Comparison of ENCODE assay signal across 9 mouse cellular contexts in the genomic region with DNA sequence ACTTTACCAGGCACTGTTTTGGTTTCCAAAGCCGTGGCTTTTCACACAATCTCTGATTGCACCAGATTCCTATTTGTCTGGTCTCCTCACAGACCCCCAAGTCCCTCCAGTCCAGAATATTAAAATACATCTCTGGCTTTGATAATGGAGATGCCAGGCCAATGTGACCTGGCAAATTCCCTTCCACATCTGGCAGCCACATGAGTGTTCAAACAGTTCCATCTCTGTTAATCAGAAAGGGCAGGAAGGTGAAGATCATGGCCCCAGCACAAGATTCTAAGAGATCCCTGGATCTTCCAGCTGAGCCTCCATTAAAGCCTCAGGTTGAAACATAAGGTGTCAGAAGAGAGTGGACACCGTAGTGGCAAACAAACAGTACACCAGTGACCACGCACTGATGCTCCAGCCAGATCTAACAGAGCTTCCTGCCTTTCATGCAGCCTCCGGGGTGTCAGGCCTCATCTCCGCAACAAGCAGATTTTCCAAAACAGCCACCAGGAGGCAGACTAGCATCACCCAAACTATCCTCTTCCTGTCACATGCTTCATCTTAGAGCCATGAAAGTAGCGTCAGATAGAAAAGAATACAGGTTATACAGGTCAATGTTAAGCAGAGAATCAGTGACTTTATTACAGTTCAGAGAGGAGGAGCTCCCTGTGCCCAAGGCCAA. TPM values are rescaled to one million over a fixed set of nuclear protein-coding genes. Genes with fewer than 3 reads are reported as not detected.
DNase-seq lines count a peak whose midpoint lies in the region; ATAC-seq and TF ChIP-seq lines count a peak whose summit lies in the region.
"Had no signal": no experiment of that assay in that cellular context is flagged by ENCODE, and none has a peak within 500 bp of the region (broad histone marks: within the 10 kb centered on the region; RNA-seq: fewer than 3 reads in every experiment).

No protein-coding gene starts in this region.

- no peaks in the 10 kb centered on the region for H3K9me3 ChIP-seq in forebrain, embryonic 14.5 days (replicated peaks; ENCODE audit: control insufficient read depth, low read length)
- H3K9me3 ChIP-seq in forebrain, embryonic 15.5 days = no peaks in the 10 kb centered on the region
- no peaks in the 10 kb centered on the region for H3K9me3 ChIP-seq in heart, postnatal 0 days (replicated peaks; ENCODE audit: control insufficient read depth, low read length)
- no peaks in the 10 kb centered on the region for H3K9me3 ChIP-seq in lung, postnatal 0 days (ENCODE audit: low read length)

- no peak overlapping the region for H3K9ac ChIP-seq in forebrain, embryonic 14.5 days (ENCODE audit: low read length)
- no peak overlapping the region for H3K9ac ChIP-seq in forebrain, embryonic 15.5 days (replicated peaks)
- H3K9ac ChIP-seq in heart, postnatal 0 days (replicated peaks; ENCODE audit: low read depth, low read length) = no peak overlapping the region
- H3K9ac ChIP-seq in lung, postnatal 0 days (replicated peaks; ENCODE audit: low read depth) = no peak overlapping the region

- no peak overlapping the region for H3K4me3 ChIP-seq in forebrain, embryonic 14.5 days (ENCODE audit: low read depth, low read length)
- H3K4me3 ChIP-seq in forebrain, embryonic 15.5 days = no peak overlapping the region
- no peak overlapping the region for H3K4me3 ChIP-seq in heart, postnatal 0 days (ENCODE audit: low read depth, low read length)
- H3K4me3 ChIP-seq in lung, postnatal 0 days (ENCODE audit: low read depth, low read length) = no peak overlapping the region

- no peak for TF ChIP-seq EP300 in heart, postnatal 0 days (IDR thresholded peaks at IDR 0.05; ENCODE audit: low read depth)
- TF ChIP-seq EP300 in lung, postnatal 0 days (IDR thresholded peaks at IDR 0.05) = no peak

- H3K36me3 ChIP-seq in forebrain, embryonic 14.5 days (ENCODE audit: control insufficient read depth, insufficient read depth, low read length) = no peaks in the 10 kb centered on the region
- no peaks in the 10 kb centered on the region for H3K36me3 ChIP-seq in forebrain, embryonic 15.5 days
- H3K36me3 ChIP-seq in heart, postnatal 0 days (replicated peaks; ENCODE audit: control insufficient read depth, insufficient read depth, low read length) = no peaks in the 10 kb centered on the region
- H3K36me3 ChIP-seq in lung, postnatal 0 days (ENCODE audit: insufficient read depth, low read length) = no peaks in the 10 kb centered on the region

- DNase-seq in forebrain, embryonic 14.5 days (ENCODE audit: low spot score) = peak; percentile 16
- DNase-seq in ovary, postnatal 36 days (ENCODE audit: low spot score) = peak; percentile 25
- DNase-seq in ovary, adult 18-20 months (ENCODE audit: low spot score) = no peak
- peak; percentile 56 for DNase-seq in brain, adult 2 months (ENCODE audit: low read depth, low spot score)
- no peak for DNase-seq in heart, postnatal 0 days (ENCODE audit: low spot score)
- DNase-seq in lung, postnatal 0 days (ENCODE audit: low spot score) = peak; percentile 76
- peak; percentile 51 for DNase-seq in thymus, postnatal 14 days

- no peak for ATAC-seq in forebrain, embryonic 14.5 days
- no peak for ATAC-seq in forebrain, embryonic 15.5 days (replicated peaks)
- ATAC-seq in heart, postnatal 0 days (ENCODE audit: insufficient read depth, low read depth) = no peak
- no peak for ATAC-seq in lung, postnatal 0 days

- peak; percentile 54 for TF ChIP-seq CTCF in heart, postnatal 0 days (IDR thresholded peaks at IDR 0.05; ENCODE audit: low read depth)
- peak; percentile 78 for TF ChIP-seq CTCF in lung, postnatal 0 days (IDR thresholded peaks at IDR 0.05)

- 48% methylated on average over 6 of the region's 6 CpGs for WGBS in forebrain, embryonic 14.5 days
- WGBS in forebrain, embryonic 15.5 days = 52% methylated on average over 6 of the region's 6 CpGs
- WGBS in heart, postnatal 0 days = 40% methylated on average over 6 of the region's 6 CpGs
- WGBS in lung, postnatal 0 days = 42% methylated on average over 6 of the region's 6 CpGs

- no peaks in the 10 kb centered on the region for H3K4me1 ChIP-seq in forebrain, embryonic 14.5 days (ENCODE audit: control insufficient read depth, insufficient read depth, low read length)
- no peaks in the 10 kb centered on the region for H3K4me1 ChIP-seq in forebrain, embryonic 15.5 days
- no peaks in the 10 kb centered on the region for H3K4me1 ChIP-seq in heart, postnatal 0 days (ENCODE audit: control insufficient read depth, insufficient read depth)
- no peaks in the 10 kb centered on the region for H3K4me1 ChIP-seq in lung, postnatal 0 days (ENCODE audit: insufficient read depth, low read depth, low read length)

- H3K4me2 ChIP-seq in forebrain, embryonic 14.5 days (ENCODE audit: low read length) = no peak overlapping the region
- no peak overlapping the region for H3K4me2 ChIP-seq in forebrain, embryonic 15.5 days (replicated peaks)
- no peak overlapping the region for H3K4me2 ChIP-seq in heart, postnatal 0 days (ENCODE audit: low read depth, low read length)
- H3K4me2 ChIP-seq in lung, postnatal 0 days (replicated peaks; ENCODE audit: low read depth, low read length) = no peak overlapping the region

- H3K27ac ChIP-seq in forebrain, embryonic 14.5 days (ENCODE audit: low read depth, low read length) = no peak overlapping the region
- no peak overlapping the region for H3K27ac ChIP-seq in forebrain, embryonic 15.5 days (replicated peaks)
- H3K27ac ChIP-seq in heart, postnatal 0 days (ENCODE audit: low read depth) = no peak overlapping the region
- H3K27ac ChIP-seq in lung, postnatal 0 days (ENCODE audit: low read length) = no peak overlapping the region

- H3K27me3 ChIP-seq in forebrain, embryonic 14.5 days (replicated peaks; ENCODE audit: control insufficient read depth, insufficient read depth, low read length) = no peaks in the 10 kb centered on the region
- no peaks in the 10 kb centered on the region for H3K27me3 ChIP-seq in forebrain, embryonic 15.5 days
- no peaks in the 10 kb centered on the region for H3K27me3 ChIP-seq in heart, postnatal 0 days (ENCODE audit: control insufficient read depth, insufficient read depth, low read length)
- H3K27me3 ChIP-seq in lung, postnatal 0 days (replicated peaks; ENCODE audit: insufficient read depth, low read length) = no peaks in the 10 kb centered on the region

RNA-seq across cellular contexts. Expression of a gene that starts 2.4 kb away (rescaled TPM):
- 0.38 and 0.98 TPM in 2 replicates for polyA plus RNA-seq in forebrain, embryonic 14.5 days (2014; fragmentation: Nextera tagmentation; extraction: Ambion mirVana)
- polyA plus RNA-seq in forebrain, embryonic 15.5 days (2015; fragmentation: Nextera tagmentation; extraction: Ambion mirVana) = 0.32 and 0.51 TPM in 2 replicates
- 0.53 and 7.3 TPM in 2 replicates for total RNA-seq in heart, postnatal 0 days (2014; rRNA removed; ENCODE audit: low replicate concordance)
- 2.8 and 3.2 TPM in 2 replicates for polyA plus RNA-seq in heart, postnatal 0 days (2015; fragmentation: Nextera tagmentation; extraction: Ambion mirVana)
- 3.4 and 8.1 TPM in 2 replicates for polyA plus RNA-seq in lung, postnatal 0 days (2015; fragmentation: Nextera tagmentation; extraction: Ambion mirVana)
- total RNA-seq: layer of hippocampus, postnatal 36 days had no signal

RNA-seq across cellular contexts. Expression of a gene that starts 9.5 kb away (rescaled TPM):
- not detected in 2 replicates for polyA plus RNA-seq in forebrain, embryonic 14.5 days (2014; fragmentation: Nextera tagmentation; extraction: Ambion mirVana)
- not detected in 2 replicates for polyA plus RNA-seq in forebrain, embryonic 15.5 days (2015; fragmentation: Nextera tagmentation; extraction: Ambion mirVana)
- not detected in 2 replicates for total RNA-seq in heart, postnatal 0 days (2014; rRNA removed; ENCODE audit: low replicate concordance)
- not detected in 2 replicates for polyA plus RNA-seq in heart, postnatal 0 days (2015; fragmentation: Nextera tagmentation; extraction: Ambion mirVana)
- polyA plus RNA-seq in lung, postnatal 0 days (2015; fragmentation: Nextera tagmentation; extraction: Ambion mirVana) = not detected in 2 replicates
- total RNA-seq: layer of hippocampus, postnatal 36 days had no signal

RNA-seq across cellular contexts. Expression of a gene that starts 9.7 kb away (rescaled TPM):
- polyA plus RNA-seq in forebrain, embryonic 14.5 days (2014; fragmentation: Nextera tagmentation; extraction: Ambion mirVana) = not detected in 2 replicates
- polyA plus RNA-seq in forebrain, embryonic 15.5 days (2015; fragmentation: Nextera tagmentation; extraction: Ambion mirVana) = not detected in 2 replicates
- not detected in 2 replicates for total RNA-seq in heart, postnatal 0 days (2014; rRNA removed; ENCODE audit: low replicate concordance)
- polyA plus RNA-seq in heart, postnatal 0 days (2015; fragmentation: Nextera tagmentation; extraction: Ambion mirVana) = 0.18 and 0.20 TPM in 2 replicates
- 26.6 and 31.3 TPM in 2 replicates for polyA plus RNA-seq in lung, postnatal 0 days (2015; fragmentation: Nextera tagmentation; extraction: Ambion mirVana)
- total RNA-seq: layer of hippocampus, postnatal 36 days had no signal

RNA-seq across cellular contexts. Expression of a gene that starts 12.5 kb away (rescaled TPM):
- 0.93 TPM in 1 of 2 replicates, not detected in the other for polyA plus RNA-seq in forebrain, embryonic 14.5 days (2014; fragmentation: Nextera tagmentation; extraction: Ambion mirVana)
- 0.17 and 0.65 TPM in 2 replicates for polyA plus RNA-seq in forebrain, embryonic 15.5 days (2015; fragmentation: Nextera tagmentation; extraction: Ambion mirVana)
- 7.2 and 11.7 TPM in 2 replicates for total RNA-seq in heart, postnatal 0 days (2014; rRNA removed; ENCODE audit: low replicate concordance)
- polyA plus RNA-seq in heart, postnatal 0 days (2015; fragmentation: Nextera tagmentation; extraction: Ambion mirVana) = 8.0 and 11.5 TPM in 2 replicates
- polyA plus RNA-seq in lung, postnatal 0 days (2015; fragmentation: Nextera tagmentation; extraction: Ambion mirVana) = 3.4 and 12.1 TPM in 2 replicates

RNA-seq across cellular contexts. Expression of a gene that starts 53.8 kb away (rescaled TPM):
- 1.7 and 1.8 TPM in 2 replicates for polyA plus RNA-seq in forebrain, embryonic 14.5 days (2014; fragmentation: Nextera tagmentation; extraction: Ambion mirVana)
- polyA plus RNA-seq in forebrain, embryonic 15.5 days (2015; fragmentation: Nextera tagmentation; extraction: Ambion mirVana) = 0.64 and 0.83 TPM in 2 replicates
- total RNA-seq in heart, postnatal 0 days (2014; rRNA removed; ENCODE audit: low replicate concordance) = not detected in 2 replicates
- polyA plus RNA-seq in heart, postnatal 0 days (2015; fragmentation: Nextera tagmentation; extraction: Ambion mirVana) = 3.2 and 5.1 TPM in 2 replicates
- 12.9 and 23.0 TPM in 2 replicates for polyA plus RNA-seq in lung, postnatal 0 days (2015; fragmentation: Nextera tagmentation; extraction: Ambion mirVana)

Comparison
In these comparisons a context has a peak if more than half of its experiments do, and no peak if none do; other contexts are left out.
1. DNase-seq: peak in forebrain, embryonic 14.5 days (single experiment), ovary, postnatal 36 days (single experiment), brain, adult 2 months (single experiment), lung, postnatal 0 days (single experiment) and thymus, postnatal 14 days (single experiment); none in ovary, adult 18-20 months (single experiment) and heart, postnatal 0 days (single experiment).
2. RNA of a gene that starts 9.7 kb away (polyA plus RNA-seq): 26.6 to 31.3 TPM in lung, postnatal 0 days; 0.18 to 0.20 TPM in heart, postnatal 0 days, not detected in forebrain, embryonic 15.5 days and not detected in forebrain, embryonic 14.5 days; every median in the first group is over 10 times any median in the second.